Mouse (Mus musculus): ENCODE data around the gene Eea1.

DNA sequence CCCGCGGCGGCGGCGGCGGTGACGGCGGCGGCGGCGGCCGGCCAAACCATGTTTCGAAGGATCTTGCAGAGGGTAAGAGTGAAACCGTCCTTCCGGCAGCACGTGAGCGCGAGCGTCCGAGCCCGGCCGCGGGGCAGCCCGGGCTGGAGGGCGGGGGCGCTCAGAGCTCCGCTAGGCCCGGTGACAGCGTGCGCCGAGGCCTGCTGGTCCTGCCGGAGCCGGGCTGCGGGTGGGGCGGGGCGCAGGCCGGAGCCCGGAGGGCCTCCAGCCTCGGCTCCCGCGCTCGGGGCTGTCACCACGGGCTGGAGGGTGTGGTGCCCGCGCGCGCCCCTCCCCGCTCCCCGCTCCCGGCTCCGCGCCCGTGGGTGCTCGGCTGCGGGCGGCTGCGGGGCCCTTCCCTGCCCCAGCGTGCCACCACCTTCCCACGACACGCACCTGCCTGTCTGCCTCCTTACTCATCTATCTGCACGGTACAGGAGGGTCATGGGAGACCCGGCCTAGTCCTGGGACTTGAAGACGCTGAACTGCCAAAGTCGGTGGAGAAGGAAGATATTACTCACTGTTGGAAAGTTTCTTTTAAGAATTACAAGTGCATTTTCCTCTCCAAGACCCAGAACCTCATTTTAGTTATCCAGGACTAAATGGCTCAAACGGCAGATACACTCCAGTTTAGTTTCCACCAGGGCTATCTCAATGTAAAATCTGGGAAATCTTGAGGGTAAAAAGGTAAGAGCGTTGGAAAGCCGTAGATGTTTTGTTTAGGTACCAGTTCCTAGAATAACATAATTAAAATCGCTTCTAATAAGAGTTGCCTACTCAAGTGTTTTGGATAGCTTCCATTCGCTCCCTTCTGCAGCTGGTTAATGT, 684 bp downstream of the Eea1 start:
- TF ChIP-seq CTCF (IDR thresholded peaks at IDR 0.05; ENCODE audit: control insufficient read depth, insufficient read depth, low read length) (no peak), POLR2A (IDR thresholded peaks at IDR 0.05; ENCODE audit: borderline replicate concordance, control insufficient read depth, low read depth, low read length) (no peak)

All from bone marrow, adult 2 months (tissue).